Mouse (Mus musculus): ENCODE results near the gene Gm28038. TPM values are rescaled to one million over a fixed set of nuclear protein-coding genes. Genes with fewer than 3 reads are reported as not detected.

The Gm28038 gene
- polyA plus RNA-seq, 1 experiment from 2014 or later, result not detected

DNA sequence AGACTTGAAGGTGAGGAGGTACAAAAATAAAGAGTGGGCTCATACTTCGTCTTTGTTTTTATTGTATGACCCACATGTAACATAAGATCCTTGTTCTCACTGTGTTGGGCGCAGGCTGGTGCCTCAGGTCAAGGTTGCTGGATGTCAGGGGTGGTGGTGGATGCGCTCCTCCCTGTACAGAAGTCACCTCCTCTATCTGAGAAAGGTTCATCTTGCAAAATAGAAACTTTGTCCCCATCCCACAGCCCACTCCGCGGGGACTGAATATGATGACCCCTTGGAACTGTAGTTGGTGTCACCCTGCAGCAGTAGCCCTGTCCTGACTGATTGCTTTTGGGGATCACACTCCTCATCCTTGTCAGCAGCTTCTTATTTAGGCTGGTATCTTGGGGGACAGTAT is 33.8 kb upstream of the Gm28038 start:
- Histone ChIP-seq H3K4me3 (no peak overlapping the region), H3K27me3 (no peaks in the 10 kb centered on the region), H3K27ac (no peak overlapping the region), H3K9me3 (replicated peaks) (no peaks in the 10 kb centered on the region), H3K4me2 (no peak overlapping the region), H3K36me3 (ENCODE audit: poor library complexity, severe bottlenecking) (peaks cover 90% of the 10 kb centered on the region), H3K9ac (no peak overlapping the region), H3K4me1 (peaks cover 6% of the 10 kb centered on the region; the same call in 1 of the 2 replicates)
- WGBS, result 95% methylated on average over 5 of the region's 5 CpGs
- ATAC-seq, result no peak

DNA sequence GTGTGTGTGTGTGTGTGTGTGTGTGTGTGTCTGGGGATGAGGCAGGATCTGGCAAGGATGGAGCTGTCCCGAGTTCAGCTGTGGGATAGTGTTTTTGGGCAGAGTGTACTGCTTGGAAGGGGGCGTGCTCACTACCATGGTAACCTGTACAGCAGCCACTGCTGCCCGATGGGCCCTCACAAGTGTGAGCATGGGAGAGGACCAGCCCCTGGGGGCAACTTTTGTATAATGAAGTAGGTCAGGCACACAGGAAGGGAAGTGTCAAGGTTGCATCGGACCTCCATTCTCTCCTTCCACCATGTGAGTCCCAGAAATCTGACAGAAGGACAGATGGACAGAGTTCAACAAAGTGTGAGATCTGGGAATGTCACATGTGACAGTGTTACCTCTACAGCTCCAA is 33.2 kb upstream of the Gm28038 start:
- Histone ChIP-seq H3K4me3 (no peak overlapping the region), H3K9ac (no peak overlapping the region; the same call in 1 of the 2 replicates), H3K27ac (no peak overlapping the region), H3K27me3 (no peaks in the 10 kb centered on the region), H3K9me3 (replicated peaks) (no peaks in the 10 kb centered on the region), H3K4me1 (0 out of 2 replicates have a peak, but pooled peaks cover under 1% of the 10 kb centered on the region), H3K36me3 (ENCODE audit: poor library complexity, severe bottlenecking) (peaks cover 89% of the 10 kb centered on the region), H3K4me2 (no peak overlapping the region)
- ATAC-seq, result no peak
- 76% methylated on average over 4 of the region's 4 CpGs for WGBS

DNA sequence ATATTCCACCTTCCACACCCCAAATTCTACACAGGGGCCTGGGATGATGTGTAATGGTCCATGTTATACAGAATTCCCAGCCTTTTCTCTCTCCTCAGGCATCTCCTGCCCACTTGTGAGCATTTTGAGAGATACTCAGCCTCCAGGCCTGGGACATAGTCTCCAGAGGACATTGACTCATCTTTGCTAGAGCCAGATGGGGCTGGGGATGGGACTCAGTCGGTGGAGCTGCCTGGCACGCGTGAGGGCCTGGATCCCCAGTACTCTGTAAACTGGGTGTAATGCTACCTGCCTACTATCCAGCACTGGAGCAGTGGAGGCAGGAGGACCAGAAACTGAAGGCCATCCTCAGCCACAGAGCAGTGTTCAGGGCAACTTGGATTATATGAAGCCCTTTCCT is 31.7 kb upstream of the Gm28038 start:
- no peak overlapping the region for H3K4me2 ChIP-seq
- no peak overlapping the region for H3K9ac ChIP-seq
- ATAC-seq, result no peak
- H3K4me3 ChIP-seq, result no peak overlapping the region
- no peaks in the 10 kb centered on the region for H3K9me3 ChIP-seq (replicated peaks)
- no peaks in the 10 kb centered on the region for H3K27me3 ChIP-seq
- H3K4me1 ChIP-seq, result no peaks in the 10 kb centered on the region
- H3K36me3 ChIP-seq (ENCODE audit: poor library complexity, severe bottlenecking), result peaks cover 78% of the 10 kb centered on the region
- H3K27ac ChIP-seq, result no peak overlapping the region
- 92% methylated on average over 3 of the region's 3 CpGs for WGBS

DNA sequence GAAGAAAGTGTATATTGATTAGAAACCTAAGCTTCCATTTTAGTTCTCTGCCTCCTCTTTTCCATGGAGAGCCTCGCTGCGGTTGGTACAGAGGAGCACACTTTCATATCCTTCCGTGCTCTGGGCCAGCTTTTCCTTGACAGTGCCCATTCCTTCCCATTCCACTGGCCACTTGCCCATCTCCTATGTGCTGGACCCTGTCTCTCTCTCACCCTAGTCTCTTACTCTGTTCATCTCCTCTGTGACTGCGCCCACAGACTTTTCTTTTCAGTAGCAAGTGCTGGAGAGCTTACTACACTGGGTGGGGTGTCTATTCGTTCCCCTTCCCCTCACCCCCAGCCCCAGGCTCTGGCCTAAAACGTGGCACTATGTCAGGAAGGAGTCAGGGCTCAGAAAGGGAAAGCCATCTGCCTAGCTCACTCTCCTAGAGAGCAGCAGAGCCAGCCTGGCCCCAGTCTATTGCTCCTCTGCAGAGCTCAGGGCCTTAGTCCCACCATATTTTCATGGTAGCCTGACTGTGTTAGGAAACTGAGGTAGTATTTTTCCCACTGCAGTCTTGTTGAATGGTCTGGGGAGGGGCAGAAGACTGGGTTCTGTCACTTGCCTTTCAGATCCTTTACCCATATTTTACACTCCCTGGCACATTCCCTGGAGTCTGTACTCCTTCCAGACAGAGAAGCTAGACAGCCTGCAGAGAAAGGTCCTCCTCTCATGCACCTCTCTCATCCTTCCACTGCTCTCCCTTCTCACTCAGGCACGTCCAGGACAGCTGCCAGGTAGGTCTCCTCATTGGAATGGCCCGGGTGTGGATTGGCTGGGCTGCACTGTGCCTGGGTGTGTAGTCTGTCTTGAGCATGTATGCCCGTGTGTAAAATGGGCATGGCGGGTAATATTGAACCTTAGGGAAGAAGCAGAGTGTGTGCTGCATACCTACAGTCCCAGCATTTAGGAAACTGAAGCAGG is 30.4 kb upstream of the Gm28038 start:
- H3K36me3 ChIP-seq (ENCODE audit: poor library complexity, severe bottlenecking), result peaks cover 77% of the 10 kb centered on the region
- WGBS, result 86% methylated on average over 10 of the region's 10 CpGs
- no peaks in the 10 kb centered on the region for H3K9me3 ChIP-seq (replicated peaks)
- no peak for ATAC-seq
- H3K4me3 ChIP-seq, result no peak overlapping the region
- no peak overlapping the region for H3K27ac ChIP-seq
- no peaks in the 10 kb centered on the region for H3K27me3 ChIP-seq
- H3K9ac ChIP-seq, result peak overlapping the region; percentile 12; the same call in 1 of the 2 replicates
- H3K4me2 ChIP-seq, result no peak overlapping the region
- no peaks in the 10 kb centered on the region for H3K4me1 ChIP-seq

DNA sequence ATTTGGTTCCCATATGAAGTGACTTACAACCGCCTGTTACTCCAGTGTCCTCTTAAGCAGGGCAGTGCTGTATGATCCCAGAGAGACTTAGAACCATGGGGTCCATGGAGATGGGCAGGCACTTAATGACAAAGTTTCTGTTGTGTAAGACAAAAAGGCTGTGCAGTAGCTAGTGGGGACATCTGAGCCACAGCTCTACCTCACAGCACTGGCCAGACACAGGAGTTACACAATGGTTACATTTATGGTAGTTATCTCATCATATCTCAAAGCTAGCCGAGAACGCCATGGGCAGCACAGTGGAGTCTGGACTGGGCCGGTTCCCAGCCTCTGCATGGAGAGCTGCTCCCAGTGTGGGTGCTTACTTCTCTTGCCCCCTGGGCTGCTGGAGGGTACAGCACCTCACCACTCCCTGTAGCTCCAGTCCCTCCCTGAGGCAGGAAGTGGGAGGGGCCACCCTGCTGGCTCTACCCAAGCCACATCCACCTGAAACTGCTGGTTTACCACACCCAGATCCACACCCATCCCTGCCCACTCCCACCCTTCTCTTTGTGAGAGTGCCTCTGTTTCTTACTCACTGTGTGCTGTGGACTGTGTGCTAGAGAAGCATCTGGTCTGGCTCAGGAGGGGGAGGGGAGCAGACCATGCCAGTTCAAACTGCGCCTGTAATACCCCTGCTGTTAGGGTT is 29.3 kb upstream of the Gm28038 start:
- Histone ChIP-seq H3K4me3 (no peak overlapping the region), H3K27me3 (no peaks in the 10 kb centered on the region), H3K9ac (0 out of 2 replicates have a peak overlapping the region, but pooled peaks have one; percentile 10), H3K36me3 (ENCODE audit: poor library complexity, severe bottlenecking) (peaks cover 77% of the 10 kb centered on the region), H3K9me3 (replicated peaks) (no peaks in the 10 kb centered on the region), H3K4me2 (no peak overlapping the region), H3K27ac (no peak overlapping the region), H3K4me1 (no peaks in the 10 kb centered on the region)
- no peak for ATAC-seq
- 93% methylated on average over 5 of the region's 5 CpGs for WGBS

GRCm38 (mm10) chr2:30252521-30252920 is 28.3 kb upstream of the Gm28038 start:
- Histone ChIP-seq H3K27ac (no peak overlapping the region), H3K9me3 (replicated peaks) (no peaks in the 10 kb centered on the region), H3K4me2 (no peak overlapping the region), H3K36me3 (ENCODE audit: poor library complexity, severe bottlenecking) (peaks cover 85% of the 10 kb centered on the region), H3K4me1 (no peaks in the 10 kb centered on the region), H3K27me3 (no peaks in the 10 kb centered on the region), H3K9ac (no peak overlapping the region), H3K4me3 (no peak overlapping the region)
- no peak for ATAC-seq
- 80% methylated on average over 3 of the region's 3 CpGs for WGBS

GRCm38 (mm10) chr2:30253809-30254208 is 27.0 kb upstream of the Gm28038 start:
- H3K9me3 ChIP-seq (replicated peaks), result no peaks in the 10 kb centered on the region
- H3K4me2 ChIP-seq, result no peak overlapping the region
- no peak overlapping the region for H3K9ac ChIP-seq
- H3K4me1 ChIP-seq, result no peaks in the 10 kb centered on the region
- no peak for ATAC-seq
- WGBS, result 87% methylated on average over 5 of the region's 5 CpGs
- H3K36me3 ChIP-seq (ENCODE audit: poor library complexity, severe bottlenecking), result peaks cover 85% of the 10 kb centered on the region
- H3K27ac ChIP-seq, result no peak overlapping the region
- H3K4me3 ChIP-seq, result no peak overlapping the region
- H3K27me3 ChIP-seq, result no peaks in the 10 kb centered on the region

DNA sequence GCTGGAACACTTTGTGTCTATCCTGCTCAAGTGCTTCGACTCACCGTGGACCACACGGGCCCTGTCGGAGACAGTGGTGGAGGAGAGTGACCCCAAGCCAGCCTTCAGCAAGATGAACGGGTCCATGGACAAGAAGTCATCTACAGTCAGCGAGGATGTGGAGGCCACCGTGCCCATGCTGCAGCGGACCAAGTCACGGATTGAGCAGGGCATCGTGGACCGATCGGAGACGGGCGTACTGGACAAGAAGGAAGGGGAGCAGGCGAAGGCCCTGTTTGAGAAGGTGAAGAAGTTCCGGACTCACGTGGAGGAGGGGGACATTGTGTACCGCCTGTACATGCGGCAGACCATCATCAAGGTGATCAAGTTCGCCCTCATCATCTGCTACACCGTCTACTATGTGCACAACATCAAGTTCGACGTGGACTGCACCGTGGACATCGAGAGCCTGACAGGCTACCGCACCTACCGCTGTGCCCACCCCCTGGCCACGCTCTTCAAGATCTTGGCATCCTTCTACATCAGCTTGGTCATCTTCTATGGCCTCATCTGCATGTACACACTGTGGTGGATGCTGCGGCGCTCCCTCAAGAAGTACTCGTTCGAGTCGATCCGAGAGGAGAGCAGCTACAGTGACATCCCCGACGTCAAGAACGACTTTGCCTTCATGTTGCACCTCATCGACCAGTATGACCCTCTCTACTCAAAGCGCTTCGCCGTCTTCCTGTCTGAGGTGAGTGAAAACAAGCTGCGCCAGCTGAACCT is 25.0 kb upstream of the Gm28038 start:
- 96% methylated on average over 42 of the region's 42 CpGs for WGBS
- Histone ChIP-seq H3K9ac (no peak overlapping the region), H3K4me2 (no peak overlapping the region), H3K9me3 (replicated peaks) (no peaks in the 10 kb centered on the region), H3K4me1 (no peaks in the 10 kb centered on the region), H3K27me3 (no peaks in the 10 kb centered on the region), H3K4me3 (no peak overlapping the region), H3K36me3 (ENCODE audit: poor library complexity, severe bottlenecking) (peaks cover 85% of the 10 kb centered on the region), H3K27ac (no peak overlapping the region)
- ATAC-seq, result no peak

DNA sequence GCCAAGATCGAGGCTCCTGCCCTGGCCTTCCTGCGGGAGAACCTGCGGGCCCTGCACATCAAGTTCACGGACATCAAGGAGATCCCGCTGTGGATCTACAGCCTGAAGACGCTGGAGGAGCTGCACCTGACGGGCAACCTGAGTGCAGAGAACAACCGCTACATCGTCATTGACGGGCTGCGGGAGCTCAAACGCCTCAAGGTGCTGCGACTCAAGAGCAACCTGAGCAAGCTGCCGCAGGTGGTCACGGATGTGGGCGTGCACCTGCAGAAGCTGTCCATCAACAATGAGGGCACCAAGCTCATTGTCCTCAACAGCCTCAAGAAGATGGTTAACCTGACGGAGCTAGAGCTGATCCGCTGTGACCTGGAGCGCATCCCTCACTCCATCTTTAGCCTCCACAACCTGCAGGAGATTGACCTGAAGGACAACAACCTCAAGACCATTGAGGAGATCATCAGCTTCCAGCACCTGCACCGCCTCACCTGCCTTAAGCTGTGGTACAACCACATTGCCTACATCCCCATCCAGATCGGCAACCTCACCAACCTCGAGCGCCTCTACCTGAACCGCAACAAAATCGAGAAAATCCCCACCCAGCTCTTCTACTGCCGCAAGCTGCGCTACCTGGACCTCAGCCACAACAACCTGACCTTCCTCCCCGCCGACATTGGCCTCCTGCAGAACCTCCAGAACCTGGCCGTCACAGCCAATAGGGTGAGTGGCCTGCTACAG is 24.1 kb upstream of the Gm28038 start:
- no peaks in the 10 kb centered on the region; the same call in 1 of the 2 replicates for H3K4me1 ChIP-seq
- no peak overlapping the region for H3K27ac ChIP-seq
- peaks cover 86% of the 10 kb centered on the region for H3K36me3 ChIP-seq (ENCODE audit: poor library complexity, severe bottlenecking)
- no peak overlapping the region for H3K9ac ChIP-seq
- H3K9me3 ChIP-seq (replicated peaks), result no peaks in the 10 kb centered on the region
- no peak overlapping the region for H3K4me2 ChIP-seq
- WGBS, result 97% methylated on average over 30 of the region's 30 CpGs
- no peak for ATAC-seq
- H3K4me3 ChIP-seq, result no peak overlapping the region
- no peaks in the 10 kb centered on the region for H3K27me3 ChIP-seq

DNA sequence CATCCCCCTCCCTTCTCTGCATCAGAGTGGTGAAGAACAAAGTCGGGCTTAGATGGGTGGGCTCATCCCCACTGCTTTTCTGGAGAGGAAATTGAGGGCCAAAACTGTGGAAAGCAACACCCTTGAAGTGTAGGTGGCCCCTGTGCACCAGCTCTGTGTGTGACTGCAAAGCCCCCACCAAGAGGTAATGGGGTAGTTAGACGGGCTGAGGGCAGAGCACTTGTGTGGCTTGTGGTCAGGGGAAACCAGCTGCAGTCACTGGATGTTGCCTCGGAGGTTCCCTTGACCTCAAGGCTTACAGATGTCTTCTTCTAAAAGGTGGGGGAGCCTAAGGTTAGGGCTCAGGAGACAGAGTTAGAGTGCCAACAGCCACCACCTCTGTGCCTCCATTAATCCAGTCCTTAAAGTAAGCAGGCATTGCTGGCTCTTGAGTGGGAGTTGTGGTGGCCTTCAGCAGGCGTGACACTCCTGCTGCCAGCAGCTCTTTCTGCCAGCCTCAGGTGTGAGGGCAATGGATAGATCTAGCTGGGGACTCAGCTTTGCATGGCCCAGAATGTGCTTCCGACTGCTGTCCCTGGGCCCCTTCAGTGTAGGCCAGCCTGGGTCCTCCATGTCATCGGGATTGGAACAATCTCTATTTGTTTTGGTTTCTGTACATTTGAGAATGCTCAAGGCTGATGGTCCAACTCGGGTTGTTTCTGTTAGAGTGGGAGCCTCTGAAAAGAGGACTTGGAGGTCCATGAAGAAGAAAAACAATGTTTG is 23.0 kb upstream of the Gm28038 start:
- H3K9ac ChIP-seq, result no peak overlapping the region
- ATAC-seq, result no peak
- H3K4me3 ChIP-seq, result no peak overlapping the region
- no peaks in the 10 kb centered on the region for H3K9me3 ChIP-seq (replicated peaks)
- peaks cover 9% of the 10 kb centered on the region for H3K4me1 ChIP-seq
- H3K36me3 ChIP-seq (ENCODE audit: poor library complexity, severe bottlenecking), result peaks cover 85% of the 10 kb centered on the region
- H3K4me2 ChIP-seq, result no peak overlapping the region
- H3K27me3 ChIP-seq, result no peaks in the 10 kb centered on the region
- WGBS, result 89% methylated on average over 7 of the region's 7 CpGs
- no peak overlapping the region for H3K27ac ChIP-seq

GRCm38 (mm10) chr2:30258600-30258999 is 22.2 kb upstream of the Gm28038 start:
- Histone ChIP-seq H3K27ac (no peak overlapping the region), H3K36me3 (ENCODE audit: poor library complexity, severe bottlenecking) (peaks cover 88% of the 10 kb centered on the region), H3K9ac (no peak overlapping the region), H3K4me1 (peaks cover 16% of the 10 kb centered on the region), H3K4me3 (no peak overlapping the region), H3K9me3 (replicated peaks) (no peaks in the 10 kb centered on the region), H3K4me2 (no peak overlapping the region), H3K27me3 (no peaks in the 10 kb centered on the region)
- 93% methylated on average over 4 of the region's 4 CpGs for WGBS
- ATAC-seq, result no peak

Measured in forebrain, embryonic 13.5 days (tissue).